Mouse (Mus musculus) cerebellum, adult 2 months (tissue): ENCODE data around the gene Fam20c.

Experiments used
- CTCF ChIP-seq: fragments of 200-500 bp; IDR thresholded peaks from 2 replicates; pipeline ENCODE4 v1.5.1; 2011; ENCODE audit warnings: low read depth, mild to moderate bottlenecking, control low read depth, low read length, moderate library complexity, borderline replicate concordance; ENCODE audit not compliant: insufficient read depth
- POLR2A ChIP-seq: fragments of 200-500 bp; IDR thresholded peaks from 2 replicates; pipeline ENCODE4 v1.6.1; 2011; ENCODE audit warnings: low read length, control low read depth, borderline replicate concordance; ENCODE audit not compliant: insufficient read depth

DNA sequence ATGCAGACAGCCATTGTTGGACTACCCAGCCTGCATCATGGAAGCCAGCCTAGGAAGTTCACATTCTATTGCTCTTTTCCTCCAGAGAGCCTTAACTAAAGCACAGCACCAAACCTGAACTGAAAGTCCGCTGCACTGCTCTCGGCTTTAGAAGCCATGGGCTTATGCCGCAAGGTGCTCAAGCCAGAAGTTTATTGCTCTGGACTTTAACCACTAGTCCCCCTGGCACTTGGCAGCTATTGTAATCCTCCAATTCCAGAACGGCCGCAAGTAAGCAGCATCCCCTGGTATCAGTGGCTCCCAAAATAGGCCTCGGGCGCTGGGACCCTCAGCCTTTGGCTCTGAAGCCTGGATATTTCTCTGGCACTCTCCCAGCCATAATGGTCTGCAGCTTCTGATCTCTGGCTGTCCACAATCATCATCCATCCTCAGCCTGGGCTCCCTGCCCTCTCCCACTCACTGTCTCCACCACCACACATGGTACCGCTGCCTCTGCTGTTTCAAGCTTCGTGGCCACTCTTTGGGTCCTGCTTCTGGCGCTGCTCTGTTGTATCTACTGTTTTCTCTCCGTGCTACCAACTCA is 20.9 kb upstream of the Fam20c start:
- TF ChIP-seq CTCF (no peak), POLR2A (no peak)
